Mouse (Mus musculus): ENCODE measurements around the gene Spic. TPM values are rescaled to one million over a fixed set of nuclear protein-coding genes. Genes with fewer than 3 reads are reported as not detected.

The Spic gene
- polyA plus RNA-seq, 1 experiment, result not detected

DNA sequence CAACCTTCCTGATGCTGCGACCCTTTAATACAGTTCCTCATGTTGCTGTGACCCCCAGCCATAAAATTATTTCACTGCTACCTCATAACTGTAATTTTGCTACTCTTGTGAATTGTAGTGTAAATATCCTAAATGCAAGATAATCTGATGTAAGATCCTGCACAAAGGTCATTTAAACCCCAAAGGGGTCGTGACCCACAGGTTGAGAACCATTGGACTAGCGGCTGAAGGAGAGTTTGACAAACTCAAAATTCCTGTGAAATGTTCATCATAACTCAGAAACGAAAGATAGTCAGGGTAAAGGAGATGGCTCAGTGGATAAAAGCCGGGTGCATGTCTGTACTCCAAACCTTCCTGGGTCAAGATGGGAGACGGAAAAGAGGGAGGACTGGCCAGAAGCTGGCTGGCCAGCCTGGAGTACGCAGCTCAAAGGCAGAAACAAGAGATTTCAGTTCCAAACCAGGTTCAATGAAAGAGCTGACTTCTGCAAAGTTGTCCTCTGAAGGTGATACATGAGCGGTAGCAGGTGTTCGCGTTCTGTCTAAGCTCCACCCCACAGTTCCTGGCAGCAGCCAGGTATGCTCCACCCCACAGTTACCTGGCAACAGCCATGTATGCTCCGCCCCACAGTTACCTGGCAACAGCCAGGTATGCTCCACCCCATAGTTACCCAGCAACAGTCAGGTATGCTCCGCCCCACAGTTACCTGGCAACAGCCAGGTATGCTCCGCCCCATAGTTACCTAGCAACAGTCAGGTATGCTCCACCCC lies 32.4 kb upstream of the Spic start:
- Histone ChIP-seq H3K4me1 (no peaks in the 10 kb centered on the region), H3K4me3 (replicated peaks) (no peak overlapping the region), H3K27me3 (replicated peaks) (peaks cover 2% of the 10 kb centered on the region), H3K9me3 (0 out of 2 replicates have a peak, but pooled peaks cover 3% of the 10 kb centered on the region), H3K36me3 (replicated peaks; ENCODE audit: low read length) (no peaks in the 10 kb centered on the region)
- TF ChIP-seq FLI1 (IDR thresholded peaks at IDR 0.05; ENCODE audit: low read length) (no peak), GATA1 (IDR thresholded peaks at IDR 0.05; ENCODE audit: borderline replicate concordance, low read length) (no peak)

DNA sequence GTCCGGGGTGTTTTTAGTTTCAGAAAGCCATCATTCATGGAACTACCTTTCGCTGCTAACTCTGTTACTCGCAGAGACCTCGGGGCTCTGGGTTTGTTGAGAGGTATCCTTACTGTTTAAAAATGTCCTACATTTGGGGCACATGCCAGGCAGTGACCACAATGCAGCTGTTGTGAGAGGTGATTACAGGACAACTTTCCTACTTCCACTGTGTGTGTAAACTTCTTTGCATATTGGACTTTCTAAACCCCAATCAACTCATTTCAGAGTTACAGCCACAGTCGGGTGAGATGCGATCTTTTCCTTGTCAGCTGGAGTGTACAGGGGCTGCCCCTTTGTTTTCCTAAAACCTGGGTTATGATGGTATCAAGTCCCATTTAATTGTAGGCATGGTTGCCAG lies 30.8 kb upstream of the Spic start:
- Histone ChIP-seq H3K27me3 (replicated peaks) (peaks cover 5% of the 10 kb centered on the region), H3K36me3 (replicated peaks; ENCODE audit: low read length) (no peaks in the 10 kb centered on the region), H3K4me1 (no peaks in the 10 kb centered on the region), H3K9me3 (0 out of 2 replicates have a peak, but pooled peaks cover 2% of the 10 kb centered on the region), H3K4me3 (replicated peaks) (no peak overlapping the region)
- TF ChIP-seq GATA1 (IDR thresholded peaks at IDR 0.05; ENCODE audit: borderline replicate concordance, low read length), result no peak
- no peak for TF ChIP-seq FLI1 (IDR thresholded peaks at IDR 0.05; ENCODE audit: low read length)

- Histone ChIP-seq H3K4me3 (replicated peaks) (no peak overlapping the region), H3K27me3 (replicated peaks) (peaks cover 5% of the 10 kb centered on the region), H3K4me1 (no peaks in the 10 kb centered on the region), H3K36me3 (replicated peaks; ENCODE audit: low read length) (no peaks in the 10 kb centered on the region), H3K9me3 (no peaks in the 10 kb centered on the region)
- TF ChIP-seq GATA1 (IDR thresholded peaks at IDR 0.05; ENCODE audit: borderline replicate concordance, low read length) (no peak), FLI1 (IDR thresholded peaks at IDR 0.05; ENCODE audit: low read length) (no peak)
Measured at GRCm38 (mm10) chr10:88714744-88715143, 29.9 kb upstream of the Spic start.

DNA sequence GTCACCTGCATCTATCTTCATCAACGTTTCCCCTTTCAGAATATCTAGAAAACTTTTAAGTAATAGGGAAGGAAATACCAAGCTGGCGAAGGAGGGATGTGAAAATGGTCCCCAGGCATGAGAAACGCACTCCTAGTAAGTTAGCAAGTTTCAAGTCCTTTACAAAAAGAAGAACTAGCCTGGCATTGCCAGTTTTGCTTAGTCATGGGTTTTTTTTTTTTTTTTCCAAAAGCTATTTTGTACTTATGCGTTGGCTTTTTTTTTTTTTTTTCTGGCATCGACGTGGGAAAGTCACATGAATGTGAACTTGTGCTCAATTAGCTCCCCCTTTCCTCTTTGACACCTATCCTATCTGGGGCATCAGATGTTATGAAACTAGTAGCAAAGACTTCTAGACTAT lies 27.5 kb upstream of the Spic start:
- H3K9me3 ChIP-seq, result no peaks in the 10 kb centered on the region
- no peaks in the 10 kb centered on the region for H3K36me3 ChIP-seq (replicated peaks; ENCODE audit: low read length)
- peaks cover 4% of the 10 kb centered on the region for H3K4me1 ChIP-seq
- peaks cover 5% of the 10 kb centered on the region for H3K27me3 ChIP-seq (replicated peaks)
- TF ChIP-seq FLI1 (IDR thresholded peaks at IDR 0.05; ENCODE audit: low read length), result no peak
- no peak for TF ChIP-seq GATA1 (IDR thresholded peaks at IDR 0.05; ENCODE audit: borderline replicate concordance, low read length)
- no peak overlapping the region for H3K4me3 ChIP-seq (replicated peaks)

- no peaks in the 10 kb centered on the region for H3K36me3 ChIP-seq (replicated peaks; ENCODE audit: low read length)
- peaks cover 22% of the 10 kb centered on the region for H3K9me3 ChIP-seq
- H3K27me3 ChIP-seq (replicated peaks), result peaks cover 11% of the 10 kb centered on the region
- peaks cover 4% of the 10 kb centered on the region for H3K4me1 ChIP-seq
- no peak overlapping the region for H3K4me3 ChIP-seq (replicated peaks)
- TF ChIP-seq GATA1 (IDR thresholded peaks at IDR 0.05; ENCODE audit: borderline replicate concordance, low read length) (no peak), FLI1 (IDR thresholded peaks at IDR 0.05; ENCODE audit: low read length) (no peak)
Measured at GRCm38 (mm10) chr10:88708671-88709523, 24.1 kb upstream of the Spic start.

DNA sequence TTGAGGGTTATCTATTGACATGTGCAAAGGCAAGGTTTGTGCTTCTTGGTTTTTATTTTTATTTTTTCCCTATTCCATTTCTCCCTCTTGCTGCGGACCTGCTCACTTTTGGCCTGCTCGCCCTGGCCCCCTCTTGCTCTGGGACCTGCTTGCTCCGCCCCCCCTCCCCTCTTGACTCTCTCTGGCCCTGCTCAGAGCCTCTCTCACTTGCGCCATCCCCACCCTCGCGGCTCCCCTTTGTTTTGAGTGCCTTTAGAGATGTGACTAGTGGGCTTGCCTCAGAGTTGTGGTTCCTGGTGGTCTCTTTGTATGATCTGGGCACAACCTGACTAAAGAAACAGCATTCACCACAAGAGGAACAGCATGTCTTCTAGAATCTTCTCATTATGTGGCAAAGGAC lies 16.1 kb upstream of the Spic start:
- H3K4me1 ChIP-seq, result no peaks in the 10 kb centered on the region
- no peak overlapping the region for H3K4me3 ChIP-seq (replicated peaks)
- no peaks in the 10 kb centered on the region for H3K36me3 ChIP-seq (replicated peaks; ENCODE audit: low read length)
- TF ChIP-seq GATA1 (IDR thresholded peaks at IDR 0.05; ENCODE audit: borderline replicate concordance, low read length), result no peak
- TF ChIP-seq FLI1 (IDR thresholded peaks at IDR 0.05; ENCODE audit: low read length), result no peak
- H3K27me3 ChIP-seq (replicated peaks), result peaks cover 2% of the 10 kb centered on the region
- H3K9me3 ChIP-seq, result peaks cover 26% of the 10 kb centered on the region

- H3K36me3 ChIP-seq (replicated peaks; ENCODE audit: low read length), result no peaks in the 10 kb centered on the region
- no peak overlapping the region for H3K4me3 ChIP-seq (replicated peaks)
- no peaks in the 10 kb centered on the region for H3K9me3 ChIP-seq
- no peak for TF ChIP-seq FLI1 (IDR thresholded peaks at IDR 0.05; ENCODE audit: low read length)
- no peak for TF ChIP-seq GATA1 (IDR thresholded peaks at IDR 0.05; ENCODE audit: borderline replicate concordance, low read length)
- no peaks in the 10 kb centered on the region for H3K27me3 ChIP-seq (replicated peaks)
- peaks cover 4% of the 10 kb centered on the region; the same call in 1 of the 2 replicates for H3K4me1 ChIP-seq
Measured at GRCm38 (mm10) chr10:88682904-88683563, 1.8 kb downstream of the Spic start.

- no peak overlapping the region for H3K4me3 ChIP-seq (replicated peaks)
- H3K36me3 ChIP-seq (replicated peaks; ENCODE audit: low read length), result no peaks in the 10 kb centered on the region
- no peaks in the 10 kb centered on the region for H3K4me1 ChIP-seq
- peaks cover 7% of the 10 kb centered on the region; the same call in 1 of the 2 replicates for H3K9me3 ChIP-seq
- H3K27me3 ChIP-seq (replicated peaks), result no peaks in the 10 kb centered on the region
- TF ChIP-seq GATA1 (IDR thresholded peaks at IDR 0.05; ENCODE audit: borderline replicate concordance, low read length) (no peak), FLI1 (IDR thresholded peaks at IDR 0.05; ENCODE audit: low read length) (no peak)
Measured at GRCm38 (mm10) chr10:88672825-88673224, 12.0 kb downstream of the Spic start.

DNA sequence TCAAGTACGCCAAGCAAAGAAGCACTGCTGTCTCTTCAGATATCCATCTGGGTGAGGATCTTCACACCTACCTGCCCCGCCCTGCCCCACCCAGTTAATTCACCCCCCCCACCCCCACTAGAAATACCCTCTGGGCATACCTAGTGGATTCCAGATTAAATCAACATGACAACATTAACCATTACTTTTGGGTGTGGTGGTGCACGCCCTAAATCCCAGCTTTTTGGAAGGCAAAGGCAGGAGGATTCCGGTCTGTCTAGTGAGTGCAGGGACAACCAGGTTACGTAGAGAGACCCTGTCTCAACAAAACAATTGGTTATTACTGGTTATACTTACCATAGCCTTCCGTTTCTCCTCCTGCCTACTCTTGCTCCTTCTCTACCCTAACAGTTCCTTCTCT lies 12.7 kb downstream of the Spic start:
- Histone ChIP-seq H3K9me3 (peaks cover 7% of the 10 kb centered on the region; the same call in 1 of the 2 replicates), H3K27me3 (replicated peaks) (no peaks in the 10 kb centered on the region), H3K4me3 (replicated peaks) (no peak overlapping the region), H3K4me1 (no peaks in the 10 kb centered on the region), H3K36me3 (replicated peaks; ENCODE audit: low read length) (no peaks in the 10 kb centered on the region)
- no peak for TF ChIP-seq GATA1 (IDR thresholded peaks at IDR 0.05; ENCODE audit: borderline replicate concordance, low read length)
- TF ChIP-seq FLI1 (IDR thresholded peaks at IDR 0.05; ENCODE audit: low read length), result no peak
